Mouse (Mus musculus): ENCODE measurements around the gene Jade1.

Gene Jade1

DNA sequence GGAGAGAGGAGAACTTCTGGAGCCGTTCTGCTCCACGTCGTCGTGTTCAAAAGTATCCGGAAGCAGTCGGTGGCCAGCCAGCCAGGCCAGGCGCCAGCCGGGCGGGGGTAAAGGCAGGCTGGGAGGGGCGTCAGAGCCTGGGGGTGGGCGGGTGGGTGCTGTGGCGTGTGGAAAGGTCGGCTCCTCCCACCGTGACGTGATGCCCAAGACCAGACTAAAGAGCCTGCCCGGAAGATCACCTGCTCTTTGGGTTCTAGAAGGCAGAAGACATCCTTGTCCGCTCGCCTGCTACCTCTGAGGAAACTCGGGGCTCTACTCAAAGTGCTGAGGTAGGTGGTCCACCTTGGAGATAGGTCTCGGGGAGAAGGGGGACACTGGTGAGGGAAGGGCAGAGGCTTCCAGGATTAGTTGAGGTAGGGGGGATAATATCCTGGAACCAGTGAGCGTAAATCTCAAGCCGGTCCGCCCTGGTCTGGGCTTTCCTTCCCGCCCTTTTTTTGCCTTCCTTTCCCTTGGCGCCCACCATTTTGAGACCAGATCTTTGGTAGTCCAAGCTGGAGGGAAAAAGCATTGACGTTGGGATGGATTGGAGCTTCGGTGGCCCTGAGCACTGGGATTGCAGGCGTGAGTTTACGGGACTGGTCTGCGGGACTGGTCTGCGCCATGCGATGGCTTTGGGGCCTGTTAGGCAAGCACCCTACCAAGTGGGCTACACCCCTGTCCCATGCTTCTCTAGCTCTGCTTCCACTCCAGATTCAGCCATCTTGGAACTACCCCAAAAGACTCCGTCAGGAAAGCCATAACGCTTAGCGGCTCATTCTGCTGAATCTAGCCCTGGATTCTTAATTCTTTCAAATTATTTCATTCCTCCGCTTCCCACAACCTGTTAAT lies at the start of gene Jade1:
Jade1 (plus strand) TSS at position 241 of the 891 bp plus-strand sequence.
- DNase-seq (ENCODE audit: low read depth), result no peak

DNA sequence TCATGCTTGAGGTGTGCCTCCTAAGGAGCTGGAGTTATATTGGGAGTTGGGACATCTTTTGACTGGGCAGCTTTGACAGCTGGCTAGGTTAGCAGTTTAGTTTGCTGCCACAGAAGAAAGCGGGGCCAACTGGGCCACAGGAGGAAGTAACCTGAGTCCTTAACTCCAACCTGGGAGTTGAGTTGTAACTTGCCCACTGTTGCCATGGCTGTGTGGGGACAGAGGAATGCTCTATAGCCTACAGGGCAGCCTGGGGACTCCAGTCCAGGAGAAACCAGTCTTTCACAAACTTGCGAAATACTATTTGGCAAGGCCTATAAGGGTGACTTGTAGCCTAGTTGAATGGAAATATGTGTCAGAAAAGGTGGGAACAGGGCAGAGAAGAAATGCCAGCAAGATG lies 46.1 kb upstream of the Jade1 start:
- no peak for DNase-seq (ENCODE audit: low read depth)

DNA sequence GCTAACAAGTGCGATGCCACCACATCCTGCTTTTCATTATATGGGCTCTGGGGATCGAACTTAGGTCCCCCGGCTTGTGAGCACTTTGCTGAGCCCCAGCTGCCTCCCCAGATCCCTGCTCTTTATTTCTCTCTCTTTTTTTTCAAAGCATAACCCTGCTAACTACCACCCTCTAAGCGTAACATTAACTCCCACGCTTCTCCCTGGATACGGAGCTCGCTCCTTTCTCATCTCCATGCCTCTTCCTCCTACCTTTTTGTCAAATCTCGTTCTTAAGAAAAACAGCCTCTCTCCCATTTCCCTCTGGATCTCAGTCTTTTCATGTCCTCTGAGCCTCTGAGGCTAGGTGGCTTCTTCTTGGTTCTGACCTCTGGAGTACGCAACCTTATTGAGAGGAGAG lies 45.3 kb upstream of the Jade1 start:
- no peak for DNase-seq (ENCODE audit: low read depth)

DNA sequence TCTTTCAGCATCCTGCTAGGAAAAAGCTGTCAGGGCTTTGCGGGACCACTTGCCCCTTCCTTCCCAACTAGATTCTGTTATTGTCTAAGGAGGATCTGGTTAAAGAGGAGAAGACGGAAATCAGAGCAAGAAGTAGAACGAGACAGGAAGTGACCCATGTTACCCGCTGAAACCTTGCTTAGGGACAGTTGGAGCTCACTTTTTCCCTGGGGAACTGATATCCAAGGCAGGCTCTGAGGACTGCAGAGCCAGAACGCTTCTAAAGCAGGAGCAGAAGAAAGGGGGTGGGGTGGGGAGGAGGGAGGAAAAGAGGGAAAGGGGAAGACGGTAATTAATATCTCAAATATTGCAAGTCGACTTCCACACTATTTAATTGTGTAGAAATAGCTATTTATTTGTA lies 44.8 kb upstream of the Jade1 start:
- no peak for DNase-seq (ENCODE audit: low read depth)

- no peak for DNase-seq (ENCODE audit: low read depth)
These were observed 41.5 kb upstream of the Jade1 start for GRCm38 (mm10) chr3:41514003-41514402.

- no peak for DNase-seq (ENCODE audit: low read depth)
These were observed 40.7 kb upstream of the Jade1 start for GRCm38 (mm10) chr3:41514683-41515305.

GRCm38 (mm10) chr3:41516961-41517518 lies 38.5 kb upstream of the Jade1 start:
- no peak for DNase-seq (ENCODE audit: low read depth)

DNA sequence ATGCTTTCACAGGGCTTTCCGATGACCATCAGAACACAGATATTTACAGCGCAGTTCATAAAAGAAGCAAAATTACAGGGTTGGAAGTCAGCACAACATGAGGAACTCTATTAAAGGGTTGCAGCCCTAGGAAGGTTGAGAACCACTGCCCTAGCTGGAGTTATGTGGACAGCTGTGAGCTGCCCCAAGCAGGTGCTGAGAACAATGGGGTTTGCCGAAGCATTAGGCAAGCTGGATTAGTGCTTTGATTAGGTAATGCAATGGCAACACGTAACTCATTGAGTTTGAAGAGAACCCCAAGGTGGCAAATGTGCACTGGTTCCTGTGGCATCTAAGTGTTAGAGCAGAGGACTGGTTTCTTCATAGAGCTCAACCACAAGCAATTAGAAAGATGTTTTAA lies 34.6 kb upstream of the Jade1 start:
- no peak for DNase-seq (ENCODE audit: low read depth)

GRCm38 (mm10) chr3:41521733-41522132 lies 33.8 kb upstream of the Jade1 start:
- DNase-seq (ENCODE audit: low read depth), result no peak

- no peak for DNase-seq (ENCODE audit: low read depth)
These were observed 33.1 kb upstream of the Jade1 start for GRCm38 (mm10) chr3:41522226-41523005.

- no peak for DNase-seq (ENCODE audit: low read depth)
These were observed 32.5 kb upstream of the Jade1 start for GRCm38 (mm10) chr3:41523006-41523375.

GRCm38 (mm10) chr3:41523460-41523859 lies 32.1 kb upstream of the Jade1 start:
- DNase-seq (ENCODE audit: low read depth), result no peak

DNA sequence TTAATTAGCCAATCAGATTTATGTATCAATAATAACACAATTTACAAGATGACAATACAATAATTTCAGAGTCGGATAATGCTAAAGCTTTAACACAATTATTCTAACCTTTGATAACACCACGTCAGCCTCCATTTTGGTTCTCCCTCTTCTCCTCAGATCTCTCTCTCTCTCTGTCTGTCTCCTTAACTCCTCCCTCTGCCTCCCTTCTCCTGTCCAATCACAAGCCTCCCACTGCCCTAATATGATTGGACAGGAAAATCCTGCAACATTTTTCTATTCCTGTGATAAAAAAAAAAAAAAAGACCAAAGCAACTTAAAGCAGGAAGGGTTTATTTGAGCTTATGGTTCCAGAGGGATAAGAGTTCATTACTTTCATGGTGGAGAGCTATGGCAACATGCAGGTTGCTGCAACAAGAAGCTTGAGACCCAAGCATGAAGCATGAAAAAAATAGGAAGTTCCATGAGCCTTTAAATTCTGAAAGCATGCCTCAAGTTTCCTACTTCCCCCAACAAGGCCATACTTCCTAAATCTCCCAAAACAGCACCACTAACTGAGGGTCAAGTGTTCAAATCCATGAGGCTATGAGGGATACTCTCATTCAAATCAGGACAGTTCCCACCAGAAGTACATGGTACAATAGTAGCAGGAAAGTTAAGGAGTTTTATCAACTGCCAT lies 27.1 kb upstream of the Jade1 start:
- no peak for DNase-seq (ENCODE audit: low read depth)

GRCm38 (mm10) chr3:41530156-41530555 lies 25.4 kb upstream of the Jade1 start:
- no peak for DNase-seq (ENCODE audit: low read depth)

DNA sequence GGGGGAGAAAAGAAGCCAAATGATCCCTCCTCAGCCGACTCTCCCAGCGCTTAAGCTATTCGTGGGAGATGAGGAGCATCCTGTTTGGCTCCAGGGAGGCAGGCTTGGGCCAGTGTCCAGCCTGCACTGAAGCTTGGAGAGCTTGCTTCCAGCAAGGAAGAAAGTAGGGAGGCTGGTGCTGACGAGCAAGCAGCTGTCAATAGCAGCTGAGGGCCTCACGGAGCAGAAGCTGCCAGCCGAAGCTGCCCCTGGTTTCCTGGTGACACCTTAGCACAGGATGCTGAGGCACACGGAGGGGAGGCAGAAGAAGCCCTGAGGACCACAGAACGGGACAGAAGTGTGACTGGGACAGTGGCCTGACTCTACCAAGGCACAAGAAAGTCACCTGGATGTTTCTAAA lies 24.0 kb upstream of the Jade1 start:
- DNase-seq (ENCODE audit: low read depth), result no peak

DNA sequence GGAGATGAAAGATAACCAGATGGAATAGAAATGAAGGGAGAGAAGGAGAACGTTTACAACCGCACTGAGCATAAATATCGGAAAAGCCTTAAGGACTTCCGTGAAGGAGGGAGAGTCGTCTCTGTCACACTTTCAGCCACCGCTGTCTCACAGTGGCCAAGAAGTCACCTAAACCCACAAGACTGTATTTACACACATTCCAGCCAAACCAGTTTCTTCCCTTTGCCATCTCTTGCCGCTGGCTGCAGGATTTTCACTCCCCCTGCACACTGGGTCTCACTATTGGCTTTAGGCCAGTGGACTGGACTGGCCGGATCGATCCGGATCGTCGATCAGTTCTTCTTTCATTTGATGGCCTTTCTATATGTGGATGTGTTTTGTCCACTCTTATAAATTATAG lies 23.4 kb upstream of the Jade1 start:
- DNase-seq (ENCODE audit: low read depth), result no peak

GRCm38 (mm10) chr3:41533660-41534059 lies 21.9 kb upstream of the Jade1 start:
- no peak for DNase-seq (ENCODE audit: low read depth)

- DNase-seq (ENCODE audit: low read depth), result no peak
These were observed 17.6 kb upstream of the Jade1 start for GRCm38 (mm10) chr3:41537957-41538356.

DNA sequence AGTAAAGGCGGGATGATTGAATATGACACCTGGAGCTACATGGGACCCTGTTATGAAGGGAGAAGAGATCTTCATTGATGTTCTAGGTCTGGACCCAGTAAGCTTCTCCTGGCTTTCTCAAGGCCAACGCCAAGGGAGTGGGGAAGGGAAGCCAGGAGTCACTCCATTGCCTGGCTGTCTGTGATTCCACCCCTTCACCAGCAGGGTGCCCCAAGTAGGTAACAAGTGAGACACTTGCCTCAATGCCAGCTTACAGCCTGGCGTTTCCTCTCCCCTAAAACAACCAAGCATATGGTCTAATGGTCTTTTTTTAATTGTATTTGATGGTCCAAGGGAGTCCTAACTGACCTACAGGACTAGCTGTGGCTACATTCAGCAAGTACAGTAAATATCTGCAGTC lies 14.2 kb upstream of the Jade1 start:
- DNase-seq (ENCODE audit: low read depth), result peak; percentile 22

GRCm38 (mm10) chr3:41544451-41544850 lies 11.1 kb upstream of the Jade1 start:
- no peak for DNase-seq (ENCODE audit: low read depth)

- DNase-seq (ENCODE audit: low read depth), result no peak
These were observed 8.2 kb upstream of the Jade1 start for GRCm38 (mm10) chr3:41547289-41547688.

DNA sequence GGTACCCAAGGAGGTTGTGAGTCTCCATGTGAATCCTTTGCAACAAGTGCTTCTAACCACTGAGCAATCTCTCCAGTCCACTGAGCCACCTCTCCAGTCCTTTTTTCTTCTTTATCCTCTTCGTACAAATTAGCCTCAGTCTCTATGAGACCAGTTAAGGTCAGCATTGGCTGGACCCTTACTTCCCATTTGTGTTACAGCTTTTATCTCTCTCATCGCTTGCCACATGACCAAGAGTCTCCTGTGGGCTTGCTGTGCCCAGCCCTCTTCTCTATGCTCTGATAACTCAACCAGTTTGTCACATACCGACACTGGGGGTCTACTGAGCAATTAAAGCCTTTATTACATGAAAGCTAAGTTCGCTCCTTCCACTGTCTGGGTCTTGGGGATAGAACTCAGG lies 7.3 kb upstream of the Jade1 start:
- no peak for DNase-seq (ENCODE audit: low read depth)

Measured in naive thymus-derived CD4-positive, alpha-beta T cell, adult 2 months (primary cell).